Mouse (Mus musculus) Patski (cell line): ENCODE data around the gene Khdc3. TPM values are rescaled to one million over a fixed set of nuclear protein-coding genes. Genes with fewer than 3 reads are reported as not detected.

Experiments used
- ATAC-seq: fragments of 100-300 bp; one replicate; pipeline ENCODE4 v1.8.0; 2021
- CTCF ChIA-PET: fragments of 350-600 bp; sonication (Branson Sonifier 250); formaldehyde crosslinking; loops from one replicate; lab custom pipeline; 2022; ENCODE audit warnings: inconsistent platforms; lab: Charles Lee
- POLR2A ChIA-PET: fragments of 350-600 bp; sonication (Branson Sonifier 250); formaldehyde crosslinking; loops from one replicate; lab custom pipeline; 2022; ENCODE audit warnings: antibody characterized with exemption, inconsistent platforms; lab: Charles Lee
- DNase-seq: peaks from one replicate; pipeline ENCODE4 v3.0.0-alpha.2; 2011; ENCODE audit warnings: low read depth, low spot score
- H3K27me3 ChIP-seq: fragments of 371-371 bp; one replicate; pipeline ENCODE4 v1.5.1; 2021
- CTCF ChIP-seq: fragments of 100-300 bp; IDR thresholded peaks from one replicate; pipeline ENCODE4 v1.5.1; 2021
- in situ Hi-C: fragments of 300-500 bp; cut with MboI; formaldehyde crosslinking; loops from 3 replicates; pipeline ENCODE4 v1.11.1; 2018; ENCODE audit warnings: low pct_unique_long_range_greater_than_20kb, mixed read lengths
- polyA plus RNA-seq: library from polyadenylated mRNA; unstranded; gene quantifications from one replicate; pipeline ENCODE4 v1.2.3, GENCODE M21; 2021

Gene Khdc3
- polyA plus RNA-seq, 1 experiment from 2014 or later: not detected

GRCm38 (mm10) chr9:73125043-73125570 is 23.5 kb downstream of the Khdc3 start:
- DNase-seq (no peak), ATAC-seq (no peak)
- no peaks in the 10 kb centered on the region for H3K27me3 ChIP-seq
- ChIA-PET CTCF (no interaction called here), POLR2A (no interaction called here)
- in situ Hi-C loops: no loop called here
- no peak for TF ChIP-seq CTCF

DNA sequence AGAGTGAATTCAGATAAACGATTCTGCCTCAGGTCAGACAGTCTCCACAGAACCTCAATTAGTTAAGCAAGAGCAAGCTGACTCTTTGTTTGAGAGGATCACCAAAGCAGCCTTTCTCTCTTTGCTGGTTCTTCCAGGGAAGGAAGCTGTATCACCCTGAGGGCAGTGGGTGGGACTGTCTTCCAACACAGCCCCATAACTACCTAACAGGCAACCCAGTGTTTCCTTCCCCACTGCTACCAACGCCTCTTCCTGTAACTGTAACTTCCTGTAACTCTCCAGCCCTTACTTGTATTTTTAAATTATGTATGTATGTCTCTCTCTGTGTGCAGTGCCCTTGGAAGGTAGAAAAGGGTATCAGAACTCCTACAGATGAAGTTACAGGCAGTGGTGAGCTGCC is 25.8 kb downstream of the Khdc3 start:
- no peak for TF ChIP-seq CTCF
- in situ Hi-C loops: no loop called here
- CTCF ChIA-PET: interaction anchor here (0.7 kb wide), 1 partner anchor 20 kb away, joined by 3 read pairs; no protein-coding TSS in a partner anchor

DNA sequence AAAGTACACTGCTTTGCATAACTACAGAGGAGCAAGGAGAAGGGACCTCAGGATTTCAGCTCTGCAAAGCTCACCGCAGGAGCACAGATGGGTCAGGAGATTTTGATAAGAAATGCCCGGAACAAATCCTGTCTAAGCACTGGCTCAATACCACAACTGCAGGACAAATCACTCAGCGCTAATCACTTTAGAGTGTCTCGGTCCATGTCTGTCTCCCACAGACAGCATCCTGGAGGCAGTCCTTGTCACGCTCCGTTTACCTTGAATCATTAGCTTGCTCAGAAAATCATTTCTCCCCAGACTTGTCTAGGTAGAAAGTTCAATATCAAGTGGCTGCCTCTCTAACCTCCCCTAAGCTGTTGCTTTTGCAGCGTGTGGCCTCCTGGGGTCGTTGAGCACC is 28.2 kb downstream of the Khdc3 start:
- CTCF ChIA-PET: no interaction called here
- in situ Hi-C loops: no loop called here
- peak; percentile 60 for ATAC-seq
- POLR2A ChIA-PET: no interaction called here
- peak; percentile 13 for DNase-seq
- no peak for TF ChIP-seq CTCF
- H3K27me3 ChIP-seq: no peaks in the 10 kb centered on the region

More for the DNA sequence above, 25.8 kb downstream of the Khdc3 start:
- H3K27me3 ChIP-seq: no peaks in the 10 kb centered on the region
- ATAC-seq: no peak
- POLR2A ChIA-PET: no interaction called here
- no peak for DNase-seq

DNA sequence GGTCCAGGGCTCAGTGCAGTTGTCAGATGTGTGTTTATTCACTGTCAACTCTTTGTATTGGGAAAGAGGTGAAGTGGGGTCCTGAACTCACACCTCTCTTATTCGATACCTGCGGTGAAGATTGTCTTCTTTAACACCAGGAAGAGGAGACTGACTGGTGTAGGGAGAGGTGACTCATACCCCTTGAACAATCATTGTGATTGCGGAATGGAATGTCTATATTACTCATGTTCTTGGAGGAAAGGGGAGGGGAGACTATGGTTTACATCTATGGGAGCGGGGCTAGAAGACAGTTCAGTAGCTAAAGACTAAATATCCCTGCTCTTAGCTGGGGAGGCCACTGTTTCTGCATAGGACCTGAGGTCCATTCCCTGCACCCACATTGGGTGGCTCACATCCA is 28.9 kb downstream of the Khdc3 start:
- CTCF ChIA-PET: no interaction called here
- no peak for DNase-seq

DNA sequence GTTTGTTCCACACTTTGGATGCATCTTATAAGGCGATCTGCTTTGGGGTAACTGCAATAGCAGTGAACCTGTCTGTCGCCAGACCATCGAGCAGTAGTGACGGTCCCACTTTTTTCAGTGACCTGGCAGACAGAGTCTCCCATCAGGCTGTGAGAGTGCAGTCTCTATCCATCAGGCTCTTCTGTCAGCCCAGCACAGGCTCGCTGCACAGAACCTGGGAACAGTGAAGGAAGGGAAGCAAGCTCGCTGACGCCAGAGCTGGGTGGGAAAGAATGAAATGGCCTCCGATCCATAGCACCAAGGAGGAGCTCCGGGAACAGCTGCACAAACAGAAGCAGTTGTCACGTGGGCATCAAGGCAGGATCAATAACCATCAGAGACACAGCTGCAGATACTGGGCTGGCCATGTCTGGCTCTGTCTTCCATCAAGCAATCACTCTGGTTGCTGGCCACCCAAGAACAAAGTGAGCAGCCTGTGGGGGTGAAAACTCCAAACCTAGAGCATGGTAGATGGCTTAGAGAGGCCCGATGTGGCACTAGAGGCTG is 35.8 kb downstream of the Khdc3 start:
- ChIA-PET POLR2A (no interaction called here), CTCF (no interaction called here)
- in situ Hi-C loops: no loop called here
- H3K27me3 ChIP-seq: peaks cover 3% of the 10 kb centered on the region
- no peak for ATAC-seq
- no peak for DNase-seq
- TF ChIP-seq CTCF: no peak

More for the DNA sequence above, 28.9 kb downstream of the Khdc3 start:
- TF ChIP-seq CTCF: no peak
- no peaks in the 10 kb centered on the region for H3K27me3 ChIP-seq
- in situ Hi-C loops: no loop called here
- peak; percentile 33 for ATAC-seq
- POLR2A ChIA-PET: no interaction called here

Other genes starting within 250 kb of the Khdc3 start
- gene Pygo1, start 176.2 kb upstream of the Khdc3 start, polyA plus RNA-seq: 8.4 TPM
- 0.77 TPM for gene Dyx1c1, start 143.1 kb upstream of the Khdc3 start, polyA plus RNA-seq
- gene Gm44503, start 143.0 kb upstream of the Khdc3 start, polyA plus RNA-seq: not detected
- 24.3 TPM for gene Ccpg1os, start 116.5 kb upstream of the Khdc3 start, polyA plus RNA-seq
- 63.2 TPM for gene Ccpg1, start 116.4 kb upstream of the Khdc3 start, polyA plus RNA-seq
- 23.3 TPM for gene Pigb, start 61.5 kb upstream of the Khdc3 start, polyA plus RNA-seq
- gene Rab27a, start 57.0 kb upstream of the Khdc3 start, polyA plus RNA-seq: 2.9 TPM
- gene Gm20509, start 634 bp downstream of the Khdc3 start, polyA plus RNA-seq: not detected
- 52.1 TPM for gene Rsl24d1, start 11.6 kb downstream of the Khdc3 start, polyA plus RNA-seq